Mouse (Mus musculus) G1E (cell line): ENCODE results near the gene Kif1bp. TPM values are rescaled to one million over a fixed set of nuclear protein-coding genes. Genes with fewer than 3 reads are reported as not detected.
A peak's percentile ranks its signal among the peaks of the same experiment; 100 is the strongest.

Experiments used
- ATAC-seq: 2 replicates; pipeline ENCODE4 v1.8.0; 2016; ENCODE audit warnings: mild to moderate bottlenecking; ENCODE audit not compliant: insufficient number of reproducible peaks, poor library complexity, low FRiP score, severe bottlenecking; ENCODE audit errors: extremely low read depth
- DNase-seq: peaks from one replicate; pipeline ENCODE4 v3.0.0; 2012; ENCODE audit warnings: low spot score
- H3K27me3 ChIP-seq: 2 replicates; pipeline ENCODE4 v1.6.1; 2012; ENCODE audit warnings: mild to moderate bottlenecking, low read length, inconsistent platforms; ENCODE audit not compliant: insufficient read depth
- H3K36me3 ChIP-seq: replicated peaks from 2 replicates; pipeline ENCODE3; 2012; ENCODE audit warnings: mild to moderate bottlenecking, inconsistent platforms
- H3K4me1 ChIP-seq: 2 replicates; pipeline ENCODE4 v1.6.1; 2012; ENCODE audit warnings: low read depth, low read length, inconsistent platforms, mixed read lengths; ENCODE audit not compliant: insufficient read depth
- H3K4me3 ChIP-seq: 2 replicates; pipeline ENCODE4 v1.5.1; 2012; ENCODE audit warnings: low read depth, mild to moderate bottlenecking, inconsistent platforms, low read length, moderate library complexity, mixed read lengths
- H3K9me3 ChIP-seq: replicated peaks from 2 replicates; pipeline ENCODE4 v1.6.1; 2012; ENCODE audit warnings: inconsistent platforms
- CTCF ChIP-seq: IDR thresholded peaks from 2 replicates; pipeline ENCODE4 v1.5.1; 2012; ENCODE audit warnings: low read depth, low read length, inconsistent platforms, mixed read lengths
- GATA1 ChIP-seq: IDR thresholded peaks from 2 replicates; pipeline ENCODE4 v1.6.1; 2012; ENCODE audit warnings: borderline replicate concordance, low read length, inconsistent platforms, mixed read lengths
- GATA2 ChIP-seq: IDR thresholded peaks from 2 replicates; pipeline ENCODE4 v1.6.1; 2012; ENCODE audit warnings: low read depth, low read length, inconsistent platforms, borderline replicate concordance
- POLR2AphosphoS5 ChIP-seq: IDR thresholded peaks from 2 replicates; pipeline ENCODE4 v1.6.1; 2012; ENCODE audit warnings: low read depth, low read length, inconsistent platforms; ENCODE audit not compliant: insufficient replicate concordance
- TAL1 ChIP-seq: conservative IDR thresholded peaks from 2 replicates; pipeline ENCODE4 v1.6.1; 2012; ENCODE audit warnings: low read depth, low read length, inconsistent platforms, mixed read lengths
- polyA plus RNA-seq: library from polyadenylated mRNA; stranded (reverse); fragments of >175 nt; gene quantifications from 2 replicates; pipeline ENCODE4 v1.2.3, GENCODE M21; 2012
- total RNA-seq, 2 experiments: library from RNA; stranded (forward) in 1 of 2; stranded (reverse) in 1 of 2; fragments of 200-1000 nt in 1 of 2; fragments of >200 nt in 1 of 2; fragmentation: Nextera tagmentation in 1 of 2; gene quantifications; 2 replicates each; pipeline ENCODE4 v1.2.3; 2014 to 2017

The Kif1bp gene
- total and polyA plus RNA-seq, 3 experiments, result 14.9 to 60.9 (median 51.5) TPM

GRCm38 (mm10) chr10:62542507-62542906 lies 35.8 kb downstream of the Kif1bp start:
- no peaks in the 10 kb centered on the region for H3K27me3 ChIP-seq
- ATAC-seq, result no peak
- no peak for TF ChIP-seq POLR2AphosphoS5
- TF ChIP-seq GATA1, result no peak
- TF ChIP-seq GATA2, result no peak
- TF ChIP-seq TAL1, result no peak
- TF ChIP-seq CTCF, result no peak
- H3K4me1 ChIP-seq, result peaks cover 27% of the 10 kb centered on the region
- H3K9me3 ChIP-seq, result no peaks in the 10 kb centered on the region
- no peak for DNase-seq
- H3K36me3 ChIP-seq, result no peaks in the 10 kb centered on the region
- no peak overlapping the region for H3K4me3 ChIP-seq

DNA sequence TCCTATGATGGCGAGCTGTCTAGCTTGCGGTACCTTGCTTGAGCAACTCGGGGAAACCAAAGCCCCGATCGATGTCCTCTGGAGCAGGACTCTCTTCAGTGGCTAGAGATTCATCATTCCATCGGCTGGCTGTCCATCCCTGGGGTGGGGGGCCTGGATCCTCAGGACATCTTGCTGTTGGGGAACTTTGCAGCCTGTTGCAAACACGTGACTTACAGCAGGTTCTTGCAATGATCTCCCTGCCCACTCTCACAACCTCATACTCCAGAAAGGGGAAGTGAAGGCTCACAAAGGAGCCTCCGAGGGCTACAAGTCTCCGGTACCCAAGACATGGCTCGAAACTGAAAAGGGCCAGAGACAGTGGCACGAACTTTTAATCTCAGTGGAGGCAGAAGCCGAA lies 36.8 kb downstream of the Kif1bp start:
- Histone ChIP-seq H3K27me3 (no peaks in the 10 kb centered on the region), H3K9me3 (no peaks in the 10 kb centered on the region), H3K4me3 (no peak overlapping the region), H3K4me1 (peaks cover 27% of the 10 kb centered on the region), H3K36me3 (no peaks in the 10 kb centered on the region)
- no peak for TF ChIP-seq GATA2
- TF ChIP-seq TAL1, result no peak
- no peak for TF ChIP-seq CTCF
- no peak for TF ChIP-seq GATA1
- TF ChIP-seq POLR2AphosphoS5, result no peak
- DNase-seq, result peak; percentile 26
- ATAC-seq, result peak; percentile 31; the same call in 1 of the 2 replicates

DNA sequence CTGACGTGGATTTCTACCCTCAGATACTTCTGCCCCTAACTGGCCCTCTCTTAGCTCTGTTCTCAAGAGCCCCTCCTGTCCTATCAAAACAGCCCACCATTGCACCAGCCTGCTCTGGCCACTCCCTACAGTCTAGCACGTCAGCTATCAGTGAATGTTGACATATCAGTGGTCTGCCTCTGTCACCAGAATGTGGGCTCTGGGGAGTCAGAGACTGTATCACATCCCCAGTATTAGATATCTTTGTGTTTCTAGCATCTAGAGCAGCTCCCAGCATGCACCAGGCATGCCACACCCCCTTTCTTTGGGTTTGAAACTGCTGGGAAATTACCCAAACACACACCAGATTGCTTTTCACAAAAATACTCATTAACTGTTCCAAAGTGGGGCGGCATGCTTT lies 37.5 kb downstream of the Kif1bp start:
- DNase-seq, result no peak
- TF ChIP-seq CTCF (no peak), GATA1 (no peak), TAL1 (no peak), GATA2 (no peak), POLR2AphosphoS5 (no peak)
- no peak for ATAC-seq
- H3K4me3 ChIP-seq, result no peak overlapping the region
- H3K36me3 ChIP-seq, result no peaks in the 10 kb centered on the region
- H3K4me1 ChIP-seq, result peaks cover 33% of the 10 kb centered on the region
- H3K27me3 ChIP-seq, result no peaks in the 10 kb centered on the region
- no peaks in the 10 kb centered on the region for H3K9me3 ChIP-seq

GRCm38 (mm10) chr10:62534509-62534908 lies 43.7 kb downstream of the Kif1bp start:
- no peaks in the 10 kb centered on the region for H3K36me3 ChIP-seq
- no peak for TF ChIP-seq GATA2
- no peak for DNase-seq

GRCm38 (mm10) chr10:62532832-62533231 lies 45.4 kb downstream of the Kif1bp start:
- Histone ChIP-seq H3K27me3 (0 out of 2 replicates have a peak, but pooled peaks cover 6% of the 10 kb centered on the region), H3K9me3 (no peaks in the 10 kb centered on the region), H3K36me3 (no peaks in the 10 kb centered on the region), H3K4me1 (peaks cover 18% of the 10 kb centered on the region), H3K4me3 (no peak overlapping the region)
- ATAC-seq (no peak; the same call in 1 of the 2 replicates), DNase-seq (peak; percentile 28)
- TF ChIP-seq TAL1 (no peak), GATA1 (no peak), POLR2AphosphoS5 (no peak), CTCF (no peak), GATA2 (no peak)

More at GRCm38 (mm10) chr10:62534509-62534908, 43.7 kb downstream of the Kif1bp start:
- Histone ChIP-seq H3K27me3 (0 out of 2 replicates have a peak, but pooled peaks cover 6% of the 10 kb centered on the region), H3K9me3 (no peaks in the 10 kb centered on the region), H3K4me3 (no peak overlapping the region), H3K4me1 (peaks cover 21% of the 10 kb centered on the region)
- ATAC-seq, result no peak

GRCm38 (mm10) chr10:62530183-62530582 lies 48.1 kb downstream of the Kif1bp start:
- ATAC-seq (no peak), DNase-seq (no peak)
- no peak overlapping the region for H3K4me3 ChIP-seq
- TF ChIP-seq CTCF, result no peak
- no peak for TF ChIP-seq GATA1
- TF ChIP-seq POLR2AphosphoS5, result no peak
- no peak for TF ChIP-seq GATA2
- TF ChIP-seq TAL1, result no peak
- H3K4me1 ChIP-seq, result peaks cover 10% of the 10 kb centered on the region
- H3K9me3 ChIP-seq, result no peaks in the 10 kb centered on the region
- no peaks in the 10 kb centered on the region for H3K36me3 ChIP-seq
- H3K27me3 ChIP-seq, result 0 out of 2 replicates have a peak, but pooled peaks cover 8% of the 10 kb centered on the region

- Histone ChIP-seq H3K4me3 (no peak within 1 kb of the TSS), H3K9me3 (no peaks in the 10 kb centered on the region), H3K27me3 (0 out of 2 replicates have a peak, but pooled peaks cover 8% of the 10 kb centered on the region), H3K4me1 (peaks cover 8% of the 10 kb centered on the region), H3K36me3 (no peaks in the 10 kb centered on the region)
- no peak for TF ChIP-seq GATA1
- TF ChIP-seq TAL1, result no peak
- TF ChIP-seq POLR2AphosphoS5, result no peak
- TF ChIP-seq GATA2, result no peak
- no peak for TF ChIP-seq CTCF
- ATAC-seq (no peak), DNase-seq (no peak)
These were observed 50.9 kb downstream of the Kif1bp start, which contains the start of gene Srgn for GRCm38 (mm10) chr10:62527351-62527750. Gene Srgn (minus strand): TSS chr10:62527451.
